Mouse (Mus musculus): ENCODE data around the gene Cst10.

Cst10 gene

GRCm38 (mm10) chr2:149404757-149405156 is at the start of gene Cst10:
Gene Cst10 (plus strand): TSS chr2:149405057.
- DNase-seq = no peak

GRCm38 (mm10) chr2:149392951-149393350 is 11.9 kb upstream of the Cst10 start:
- no peak for DNase-seq

- DNase-seq = no peak
These were observed 17.7 kb downstream of the Cst10 start for GRCm38 (mm10) chr2:149422564-149422963.

All from kidney, adult 11 months (tissue).